Mouse (Mus musculus): Measurements from ENCODE around the gene Btbd35f15. TPM values are rescaled to one million over a fixed set of nuclear protein-coding genes. Genes with fewer than 3 reads are reported as not detected.
"Not testable (repeated sequence)": the region's sequence is repeated elsewhere in the genome, so short reads cannot be mapped to it uniquely, and the experiment has no call there.

The Btbd35f15 gene
- total RNA-seq (2018; cell fraction: chromatin; rRNA removed), result not detected
- total RNA-seq (2018; cell fraction: cytosol; rRNA removed), result not detected
- total RNA-seq (2018; cell fraction: nucleus; rRNA removed), result not detected
- polyA plus RNA-seq (2018), result not detected in 3 replicates

- not testable (repeated sequence) for H3K36me3 ChIP-seq (ENCODE audit: inconsistent target); H3K27ac ChIP-seq; H3K4me3 ChIP-seq (ENCODE audit: inconsistent target); H3K79me2 ChIP-seq (ENCODE audit: inconsistent target)
- no CpG with 5 or more reads among the region's 3 CpGs for WGBS (ENCODE audit: missing documents)
Measured at GRCm38 (mm10) chrX:33577214-33577613, at the start of gene Btbd35f15. Gene Btbd35f15, minus strand, starts transcription at chrX:33577314.

Other genes starting within 250 kb of the Btbd35f15 start
- gene Btbd35f13, start 79.9 kb upstream of the Btbd35f15 start, polyA plus RNA-seq (2018), result not detected in 3 replicates
- not detected in 3 replicates for gene Btbd35f14, start 125.0 kb upstream of the Btbd35f15 start, polyA plus RNA-seq (2018)

Measured in macrophage (primary cell).